Comparison of ENCODE assay signal across 11 mouse cellular contexts in genomic region chr9:47372296-47372695, GRCm38 (mm10).
"Had no signal": no experiment of that assay in that cellular context is flagged by ENCODE, and none has a peak within 500 bp of the region (broad histone marks: within the 10 kb centered on the region; RNA-seq: fewer than 3 reads in every experiment).

No protein-coding gene starts in this region.

- H3K9ac ChIP-seq: limb, embryonic 12.5 days; liver, embryonic 15.5 days; neural tube, embryonic 15.5 days had no signal

- H3K36me3 ChIP-seq: limb, embryonic 12.5 days; liver, embryonic 15.5 days; neural tube, embryonic 15.5 days had no signal

- H3K4me1 ChIP-seq: liver, embryonic 15.5 days had no signal

- DNase-seq: kidney, adult 8-10 months; kidney, postnatal 25 days; liver; midbrain, embryonic 14.5 days had no signal

- H3K27ac ChIP-seq: limb, embryonic 12.5 days; liver, embryonic 15.5 days; neural tube, embryonic 15.5 days; stomach, postnatal 0 days had no signal

- H3K4me3 ChIP-seq: limb, embryonic 12.5 days; liver, embryonic 15.5 days; myocyte; neural tube, embryonic 15.5 days had no signal

- ATAC-seq: inflammation-experienced regulatory T-cells, adult 6 months; intestine, postnatal 0 days had no signal

- H3K9me3 ChIP-seq: limb, embryonic 12.5 days; liver, embryonic 15.5 days; neural tube, embryonic 15.5 days had no signal

- H3K4me2 ChIP-seq: limb, embryonic 12.5 days; liver, embryonic 15.5 days; neural tube, embryonic 15.5 days had no signal
